Mouse (Mus musculus): ENCODE measurements around the gene Alkbh1. TPM values are rescaled to one million over a fixed set of nuclear protein-coding genes. Genes with fewer than 3 reads are reported as not detected.

The Alkbh1 gene
- polyA plus RNA-seq, 1 experiment from 2014 or later = 36.7 TPM

DNA sequence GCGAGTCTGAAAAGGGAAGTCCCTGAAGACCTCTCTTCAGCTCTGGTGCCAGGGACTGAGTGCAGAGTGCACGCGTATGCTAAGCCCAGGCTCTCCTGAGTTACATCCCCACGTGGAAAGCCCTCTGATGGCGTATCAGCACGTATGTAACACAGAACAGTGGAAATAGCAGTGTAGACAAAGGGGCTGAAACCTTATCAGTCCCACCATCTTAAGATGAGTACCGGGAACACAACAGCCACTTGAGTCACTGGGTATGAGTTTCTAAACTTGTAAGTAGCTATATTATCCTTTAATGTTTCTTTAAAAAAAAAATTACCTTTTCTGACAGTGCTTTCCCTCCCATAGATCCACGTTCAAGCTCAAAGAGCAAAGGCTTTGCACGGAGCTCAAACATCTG lies 5.6 kb upstream of the Alkbh1 start:
- H3K4me1 ChIP-seq (ENCODE audit: control insufficient read depth, insufficient read depth, low read length) = no peaks in the 10 kb centered on the region
- H3K27me3 ChIP-seq (replicated peaks; ENCODE audit: control insufficient read depth, insufficient read depth, low read length) = no peaks in the 10 kb centered on the region
- H3K36me3 ChIP-seq (ENCODE audit: control insufficient read depth, insufficient read depth, low read length) = peaks cover 81% of the 10 kb centered on the region
- no peaks in the 10 kb centered on the region for H3K9me3 ChIP-seq (ENCODE audit: control insufficient read depth, low read length)
- 88% methylated on average over 9 of the region's 9 CpGs for WGBS
- DNase-seq (ENCODE audit: low spot score) (no peak), ATAC-seq (ENCODE audit: low read depth) (no peak)
- H3K4me3 ChIP-seq (ENCODE audit: low read depth, low read length) = no peak overlapping the region
- no peak overlapping the region for H3K4me2 ChIP-seq (ENCODE audit: low read depth, low read length)
- H3K9ac ChIP-seq (ENCODE audit: low read depth, low read length) = no peak overlapping the region
- no peak overlapping the region for H3K27ac ChIP-seq (replicated peaks; ENCODE audit: low read depth, low read length)

DNA sequence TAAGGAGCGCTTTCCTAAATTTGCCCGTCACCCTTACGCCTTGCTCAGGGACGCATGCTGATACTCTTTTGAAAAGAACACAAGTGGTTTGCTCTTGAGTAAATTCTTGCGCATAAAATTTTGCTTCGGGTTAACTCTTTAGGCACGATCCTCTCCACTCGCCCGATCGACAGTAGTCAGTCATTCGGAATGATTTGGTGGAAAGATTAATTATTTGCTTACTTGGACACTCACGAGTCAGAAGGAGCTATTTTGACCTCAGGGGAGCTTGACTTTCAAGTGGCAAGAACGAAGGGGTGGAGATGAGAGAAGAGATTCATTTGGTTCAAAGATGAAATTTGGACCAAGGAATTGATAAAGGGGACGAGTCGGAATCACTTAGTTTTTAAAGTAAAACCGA lies 394 bp upstream of the Alkbh1 start:
- Histone ChIP-seq H3K4me2 (ENCODE audit: low read depth, low read length) (peak overlapping the region; percentile 85), H3K9me3 (ENCODE audit: control insufficient read depth, low read length) (no peaks in the 10 kb centered on the region), H3K36me3 (ENCODE audit: control insufficient read depth, insufficient read depth, low read length) (peaks cover 52% of the 10 kb centered on the region), H3K27ac (replicated peaks; ENCODE audit: low read depth, low read length) (peak overlapping the region; percentile 87; the same call in 1 of the 2 replicates), H3K4me1 (ENCODE audit: control insufficient read depth, insufficient read depth, low read length) (0 out of 2 replicates have a peak, but pooled peaks cover 5% of the 10 kb centered on the region), H3K9ac (ENCODE audit: low read depth, low read length) (peak overlapping the region; percentile 95), H3K4me3 (ENCODE audit: low read depth, low read length) (peak overlapping the region; percentile 100), H3K27me3 (replicated peaks; ENCODE audit: control insufficient read depth, insufficient read depth, low read length) (no peaks in the 10 kb centered on the region)
- ATAC-seq (ENCODE audit: low read depth) (0 out of 2 replicates have a peak, but pooled peaks have one; percentile 1), DNase-seq (ENCODE audit: low spot score) (no peak)
- WGBS = 3% methylated on average over 16 of the region's 16 CpGs

DNA sequence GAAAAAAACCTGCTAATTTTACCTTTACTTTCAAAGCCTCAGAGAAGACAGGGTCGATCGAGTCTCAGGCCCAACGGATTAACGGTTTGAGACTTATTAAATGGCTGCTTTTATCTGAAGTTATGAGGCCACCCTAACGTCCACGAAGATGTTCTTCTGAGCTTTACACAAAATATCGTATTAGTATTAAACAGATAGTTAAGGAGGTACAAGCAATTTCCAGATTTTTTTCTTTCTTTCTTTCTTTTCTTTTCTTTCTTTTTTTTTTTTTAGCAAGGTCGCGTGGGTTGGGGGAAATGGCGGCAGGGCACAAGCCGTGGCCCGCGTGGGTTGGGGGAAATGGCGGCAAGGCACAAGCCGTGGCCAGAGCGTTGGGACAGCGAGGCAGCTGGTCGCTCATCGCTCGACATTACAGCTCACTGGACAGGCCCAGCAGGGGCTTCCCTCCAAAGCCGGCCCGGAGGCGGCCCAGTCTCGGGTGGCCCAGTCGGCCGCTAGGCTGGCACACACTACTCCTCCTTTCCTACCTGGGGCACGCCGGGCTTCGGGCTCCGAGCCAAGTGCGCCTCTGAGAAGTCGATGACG lies 610 bp downstream of the Alkbh1 start:
- DNase-seq (ENCODE audit: low spot score) (peak; percentile 19), ATAC-seq (ENCODE audit: low read depth) (peak; percentile 79)
- Histone ChIP-seq H3K27me3 (replicated peaks; ENCODE audit: control insufficient read depth, insufficient read depth, low read length) (no peaks in the 10 kb centered on the region), H3K4me1 (ENCODE audit: control insufficient read depth, insufficient read depth, low read length) (0 out of 2 replicates have a peak, but pooled peaks cover 5% of the 10 kb centered on the region), H3K4me2 (ENCODE audit: low read depth, low read length) (peak overlapping the region; percentile 85), H3K9me3 (ENCODE audit: control insufficient read depth, low read length) (no peaks in the 10 kb centered on the region), H3K36me3 (ENCODE audit: control insufficient read depth, insufficient read depth, low read length) (peaks cover 52% of the 10 kb centered on the region), H3K27ac (replicated peaks; ENCODE audit: low read depth, low read length) (peak overlapping the region; percentile 87), H3K9ac (ENCODE audit: low read depth, low read length) (peak overlapping the region; percentile 95), H3K4me3 (ENCODE audit: low read depth, low read length) (peak overlapping the region; percentile 100)
- WGBS = under 1% methylated on average over 29 of the region's 33 CpGs

DNA sequence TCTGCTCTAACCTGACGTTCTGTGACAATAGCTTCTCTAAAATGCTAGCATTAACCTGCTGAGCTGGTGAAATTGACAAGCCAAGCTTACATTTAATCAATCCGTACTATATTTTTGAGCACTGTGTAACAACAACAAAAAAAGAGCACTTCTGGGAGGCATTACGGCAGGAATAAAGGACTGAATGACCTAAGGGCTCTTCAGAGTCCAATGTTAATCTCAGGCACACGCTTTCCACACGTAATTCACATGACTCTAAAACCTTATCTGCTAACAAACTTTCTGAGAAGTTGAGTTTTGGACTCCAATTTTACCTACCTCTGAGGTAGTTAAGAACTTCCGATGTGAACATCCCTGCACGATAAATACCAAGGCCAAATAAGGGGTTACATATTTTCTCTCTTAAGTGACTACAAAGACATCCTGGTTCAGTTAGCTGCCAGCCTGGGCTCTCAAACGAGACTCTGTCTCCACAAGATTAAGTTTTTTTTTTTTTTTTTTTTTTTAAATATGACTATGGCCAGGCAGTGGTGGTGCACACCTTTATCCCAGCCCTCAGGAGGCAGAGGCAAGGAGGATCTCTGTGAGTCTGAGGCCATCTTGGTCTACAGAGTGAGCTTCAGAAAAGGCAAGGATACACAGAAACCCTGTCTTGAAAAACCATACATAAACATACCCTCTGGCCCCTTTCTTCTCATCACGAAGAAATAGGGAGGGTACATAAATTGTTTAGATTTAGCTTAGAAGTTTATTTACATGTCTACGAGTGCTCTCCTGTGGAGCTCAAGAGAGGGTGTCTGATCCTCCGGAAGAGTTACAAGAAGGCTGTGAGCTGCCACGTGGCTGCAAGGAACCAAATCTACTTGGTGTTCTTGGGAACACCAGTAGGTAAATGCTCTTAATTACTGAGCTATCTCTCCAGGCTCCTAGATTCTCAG lies 1.4 kb downstream of the Alkbh1 start:
- Histone ChIP-seq H3K36me3 (ENCODE audit: control insufficient read depth, insufficient read depth, low read length) (peaks cover 52% of the 10 kb centered on the region), H3K9ac (ENCODE audit: low read depth, low read length) (peak overlapping the region; percentile 95), H3K27me3 (replicated peaks; ENCODE audit: control insufficient read depth, insufficient read depth, low read length) (no peaks in the 10 kb centered on the region), H3K9me3 (ENCODE audit: control insufficient read depth, low read length) (no peaks in the 10 kb centered on the region), H3K4me1 (ENCODE audit: control insufficient read depth, insufficient read depth, low read length) (0 out of 2 replicates have a peak, but pooled peaks cover 5% of the 10 kb centered on the region), H3K27ac (replicated peaks; ENCODE audit: low read depth, low read length) (peak overlapping the region; percentile 87), H3K4me3 (ENCODE audit: low read depth, low read length) (peak overlapping the region; percentile 100), H3K4me2 (ENCODE audit: low read depth, low read length) (peak overlapping the region; percentile 85)
- 21% methylated on average over 12 of the region's 12 CpGs for WGBS
- ATAC-seq (ENCODE audit: low read depth) = no peak
- peak; percentile 30 for DNase-seq (ENCODE audit: low spot score)

DNA sequence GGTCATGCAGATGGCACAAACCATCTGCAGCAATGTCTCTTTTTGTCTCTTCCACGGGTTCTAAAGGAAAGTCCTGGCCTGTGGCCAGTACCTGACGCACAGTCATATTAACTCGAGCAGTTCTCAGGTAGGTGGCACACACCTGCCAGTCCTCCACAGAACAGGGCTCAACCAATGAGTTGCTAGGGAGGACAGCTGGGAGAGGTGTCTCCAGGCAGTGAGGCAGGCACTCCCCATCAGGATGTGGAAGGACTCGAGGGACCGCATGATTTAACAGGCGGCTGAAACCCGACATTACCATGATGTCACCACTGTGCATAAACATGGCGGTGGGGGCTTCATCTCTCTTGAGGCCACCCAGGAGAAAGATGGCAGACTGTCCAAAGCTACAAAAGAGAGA lies 14.9 kb downstream of the Alkbh1 start:
- DNase-seq (ENCODE audit: low spot score) (no peak), ATAC-seq (ENCODE audit: low read depth) (peak; percentile 58; the same call in 1 of the 2 replicates)
- peaks cover 88% of the 10 kb centered on the region for H3K36me3 ChIP-seq (ENCODE audit: control insufficient read depth, insufficient read depth, low read length)
- no peak overlapping the region for H3K4me2 ChIP-seq (ENCODE audit: low read depth, low read length)
- no peaks in the 10 kb centered on the region for H3K4me1 ChIP-seq (ENCODE audit: control insufficient read depth, insufficient read depth, low read length)
- H3K9ac ChIP-seq (ENCODE audit: low read depth, low read length) = no peak overlapping the region
- no peaks in the 10 kb centered on the region for H3K9me3 ChIP-seq (ENCODE audit: control insufficient read depth, low read length)
- no peak overlapping the region for H3K27ac ChIP-seq (replicated peaks; ENCODE audit: low read depth, low read length)
- WGBS = 78% methylated on average over 8 of the region's 8 CpGs
- no peaks in the 10 kb centered on the region for H3K27me3 ChIP-seq (replicated peaks; ENCODE audit: control insufficient read depth, insufficient read depth, low read length)
- H3K4me3 ChIP-seq (ENCODE audit: low read depth, low read length) = no peak overlapping the region

DNA sequence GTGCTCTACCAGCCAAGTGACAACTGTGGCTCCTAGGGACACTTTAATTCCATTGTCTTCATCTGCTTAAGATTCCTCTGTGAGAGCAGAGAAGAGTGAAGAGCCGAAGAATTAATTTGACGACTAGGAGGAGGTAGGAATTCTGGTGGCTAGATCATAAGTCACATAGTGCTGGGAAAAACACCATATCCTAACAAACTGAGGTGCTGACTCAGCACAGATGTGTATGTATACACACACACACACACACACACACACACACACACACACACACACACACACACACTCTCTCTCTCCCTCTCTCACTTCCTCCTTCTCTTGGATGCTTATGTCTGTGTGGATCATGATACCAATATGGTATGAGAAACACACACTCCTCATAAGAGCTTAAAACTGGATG lies 15.5 kb downstream of the Alkbh1 start:
- ATAC-seq (ENCODE audit: low read depth) (no peak), DNase-seq (ENCODE audit: low spot score) (no peak)
- 94% methylated on average over 2 of the region's 2 CpGs for WGBS
- Histone ChIP-seq H3K4me2 (ENCODE audit: low read depth, low read length) (no peak overlapping the region), H3K4me3 (ENCODE audit: low read depth, low read length) (no peak overlapping the region), H3K9me3 (ENCODE audit: control insufficient read depth, low read length) (no peaks in the 10 kb centered on the region), H3K9ac (ENCODE audit: low read depth, low read length) (no peak overlapping the region), H3K27me3 (replicated peaks; ENCODE audit: control insufficient read depth, insufficient read depth, low read length) (no peaks in the 10 kb centered on the region), H3K4me1 (ENCODE audit: control insufficient read depth, insufficient read depth, low read length) (no peaks in the 10 kb centered on the region), H3K36me3 (ENCODE audit: control insufficient read depth, insufficient read depth, low read length) (peaks cover 86% of the 10 kb centered on the region), H3K27ac (replicated peaks; ENCODE audit: low read depth, low read length) (no peak overlapping the region)

DNA sequence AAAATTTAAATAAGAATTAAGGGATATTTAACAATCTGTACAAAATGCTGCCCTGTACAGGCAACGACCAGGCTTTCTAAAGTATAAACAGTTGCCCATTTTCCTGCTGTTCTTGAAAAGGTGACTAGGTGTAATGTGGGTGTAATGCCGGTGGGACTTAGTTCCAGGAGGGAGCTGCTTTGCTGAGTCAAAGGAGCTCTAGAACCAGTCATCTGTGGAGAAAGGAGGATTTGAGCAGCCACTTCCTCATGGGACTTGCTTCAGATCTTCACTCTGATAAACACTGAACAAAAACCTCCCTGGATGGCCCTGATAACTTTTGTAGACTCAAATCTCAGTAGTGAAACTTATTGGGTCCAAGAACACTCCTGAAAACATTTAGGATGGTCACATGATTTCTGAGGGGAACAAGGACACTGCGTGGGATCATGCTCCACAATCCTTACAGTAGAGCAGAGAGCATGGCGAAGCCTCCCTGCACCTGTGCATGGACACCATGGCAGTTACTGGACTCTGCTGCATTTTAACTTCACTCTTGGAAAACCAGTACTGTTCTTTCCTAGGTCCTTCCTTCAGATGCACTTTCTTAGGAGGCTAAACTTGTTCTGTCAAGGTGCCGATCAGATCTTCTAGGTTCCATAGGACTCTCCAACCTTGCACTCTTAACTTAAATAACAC lies 17.3 kb downstream of the Alkbh1 start:
- Histone ChIP-seq H3K4me1 (ENCODE audit: control insufficient read depth, insufficient read depth, low read length) (no peaks in the 10 kb centered on the region), H3K9ac (ENCODE audit: low read depth, low read length) (no peak overlapping the region), H3K27me3 (replicated peaks; ENCODE audit: control insufficient read depth, insufficient read depth, low read length) (no peaks in the 10 kb centered on the region), H3K4me3 (ENCODE audit: low read depth, low read length) (no peak overlapping the region), H3K9me3 (ENCODE audit: control insufficient read depth, low read length) (no peaks in the 10 kb centered on the region), H3K4me2 (ENCODE audit: low read depth, low read length) (no peak overlapping the region), H3K27ac (replicated peaks; ENCODE audit: low read depth, low read length) (no peak overlapping the region), H3K36me3 (ENCODE audit: control insufficient read depth, insufficient read depth, low read length) (peaks cover 76% of the 10 kb centered on the region)
- DNase-seq (ENCODE audit: low spot score) (no peak), ATAC-seq (ENCODE audit: low read depth) (no peak)
- WGBS = 89% methylated on average over 5 of the region's 5 CpGs

DNA sequence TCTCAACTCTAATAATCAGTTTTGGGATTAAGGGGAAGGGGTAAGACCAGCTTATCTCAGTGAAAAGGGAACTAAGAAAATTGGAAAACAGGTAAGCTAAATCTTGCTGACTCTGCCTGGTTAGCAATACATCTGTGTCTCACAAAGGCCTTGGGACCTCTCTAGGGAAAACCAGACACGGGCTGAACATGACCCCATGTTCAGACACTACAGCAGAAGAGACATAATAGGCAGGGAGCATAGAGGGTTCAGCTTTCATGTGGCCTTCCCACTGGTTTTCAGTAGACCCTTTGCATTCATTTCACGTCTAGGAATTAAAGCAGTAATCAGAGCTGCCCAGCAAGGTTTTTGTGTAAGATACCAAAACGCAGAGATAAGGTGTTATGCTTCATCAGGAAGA lies 19.3 kb downstream of the Alkbh1 start:
- DNase-seq (ENCODE audit: low spot score) = no peak
- no peaks in the 10 kb centered on the region for H3K4me1 ChIP-seq (ENCODE audit: control insufficient read depth, insufficient read depth, low read length)
- no peak overlapping the region for H3K27ac ChIP-seq (replicated peaks; ENCODE audit: low read depth, low read length)
- 26% methylated on average over 3 of the region's 3 CpGs for WGBS
- no peak overlapping the region for H3K4me3 ChIP-seq (ENCODE audit: low read depth, low read length)
- no peaks in the 10 kb centered on the region for H3K9me3 ChIP-seq (ENCODE audit: control insufficient read depth, low read length)
- ATAC-seq (ENCODE audit: low read depth) = no peak
- peaks cover 56% of the 10 kb centered on the region for H3K36me3 ChIP-seq (ENCODE audit: control insufficient read depth, insufficient read depth, low read length)
- H3K27me3 ChIP-seq (replicated peaks; ENCODE audit: control insufficient read depth, insufficient read depth, low read length) = no peaks in the 10 kb centered on the region
- H3K4me2 ChIP-seq (ENCODE audit: low read depth, low read length) = no peak overlapping the region
- no peak overlapping the region for H3K9ac ChIP-seq (ENCODE audit: low read depth, low read length)

Data from embryonic facial prominence, embryonic 14.5 days (tissue).